Mouse (Mus musculus) kidney, postnatal 14 days (tissue): Measurements from ENCODE around the gene Gm4175.
"Not testable (repeated sequence)": the region's sequence is repeated elsewhere in the genome, so short reads cannot be mapped to it uniquely, and the experiment has no call there.

Source experiments
- DNase-seq: peaks from one replicate; pipeline ENCODE4 v3.0.0; 2022; ENCODE audit warnings: mixed read lengths

Gm4175 gene

GRCm38 (mm10) chr7:21761375-21761774 lies at the start of gene Gm4175:
Gene Gm4175 (minus strand): TSS chr7:21761475.
- not testable (repeated sequence) for DNase-seq

DNA sequence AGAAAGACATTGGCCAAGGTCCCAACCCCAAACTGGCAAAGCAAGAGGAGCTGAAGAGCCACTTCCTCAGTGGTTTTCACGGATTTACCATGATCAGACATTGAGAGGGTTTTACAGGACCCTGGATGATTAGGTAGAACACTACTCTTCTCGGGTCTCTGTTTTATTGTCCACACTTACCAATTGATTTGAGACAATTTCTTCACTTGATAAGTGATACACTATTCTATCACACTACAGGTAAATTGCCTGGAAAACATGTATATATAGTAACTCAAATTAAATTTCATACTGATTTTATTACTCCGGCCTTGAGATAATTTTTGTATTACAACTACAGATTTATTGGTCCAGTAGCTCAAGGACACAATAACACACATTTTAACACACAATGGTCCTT lies 35.4 kb upstream of the Gm4175 start, which contains the start of gene Gm4177:
TSS of gene Gm4177 (minus strand) at position 101 of the 400 bp plus-strand sequence.
- DNase-seq, result not testable (repeated sequence)
